Mouse (Mus musculus) E14TG2a.4 (cell line): Measurements from ENCODE around the gene Golga4.

Experiments
- CTCF ChIP-seq: conservative IDR thresholded peaks from 2 replicates; pipeline ENCODE4 v1.5.1; 2014; ENCODE audit warnings: low read length
- NANOG ChIP-seq: IDR thresholded peaks from 2 replicates; pipeline ENCODE4 v1.6.1; 2014; ENCODE audit warnings: borderline replicate concordance, low read length, mixed read lengths

GRCm38 (mm10) chr9:118456405-118456804 lies 49.7 kb upstream of the Golga4 start:
- TF ChIP-seq CTCF (no peak), NANOG (no peak)
